In genomic region chr1:162888646-162889045, GRCm38 (mm10) we compare ENCODE assay signal across 39 mouse cellular contexts. TPM values are rescaled to one million over a fixed set of nuclear protein-coding genes. Genes with fewer than 3 reads are reported as not detected.
"Had no signal": no experiment of that assay in that cellular context is flagged by ENCODE, and none has a peak within 500 bp of the region (broad histone marks: within the 10 kb centered on the region; RNA-seq: fewer than 3 reads in every experiment).

No protein-coding gene starts in this region.

- H3K4me1 ChIP-seq: heart, embryonic 10.5 days; heart, embryonic 13.5 days; heart, embryonic 15.5 days; hindbrain, embryonic 10.5 days; hindbrain, embryonic 12.5 days; limb, embryonic 13.5 days; limb, embryonic 15.5 days; liver, embryonic 12.5 days had no signal

- H3K36me3 ChIP-seq: heart, embryonic 10.5 days; heart, embryonic 13.5 days; heart, embryonic 15.5 days; hindbrain, embryonic 10.5 days; hindbrain, embryonic 12.5 days; kidney, embryonic 15.5 days; limb, embryonic 13.5 days; limb, embryonic 15.5 days; liver, embryonic 12.5 days had no signal

- H3K4me2 ChIP-seq: heart, embryonic 13.5 days; heart, embryonic 15.5 days; hindbrain, embryonic 12.5 days; hindbrain, embryonic 14.5 days; kidney, embryonic 15.5 days; limb, embryonic 13.5 days; limb, embryonic 15.5 days; liver, embryonic 12.5 days had no signal

- H3K9ac ChIP-seq: heart, embryonic 13.5 days; heart, embryonic 15.5 days; hindbrain, embryonic 12.5 days; hindbrain, embryonic 14.5 days; kidney, embryonic 15.5 days; limb, embryonic 13.5 days; limb, embryonic 15.5 days; liver, embryonic 12.5 days; liver, embryonic 14.5 days had no signal

- H3K27ac ChIP-seq: heart, embryonic 10.5 days; heart, embryonic 13.5 days; heart, embryonic 15.5 days; hindbrain, embryonic 10.5 days; hindbrain, embryonic 12.5 days; hindbrain, embryonic 14.5 days; kidney, embryonic 15.5 days; kidney, postnatal 0 days; limb, embryonic 13.5 days; limb, embryonic 15.5 days; liver, embryonic 12.5 days; liver, embryonic 14.5 days had no signal

- ATAC-seq: forebrain, embryonic 16.5 days; hindbrain, embryonic 16.5 days; intestine, embryonic 16.5 days; liver, embryonic 12.5 days had no signal

- H3K27me3 ChIP-seq: heart, embryonic 13.5 days; heart, embryonic 15.5 days; hindbrain, embryonic 12.5 days; kidney, embryonic 15.5 days; limb, embryonic 13.5 days; limb, embryonic 15.5 days; liver, embryonic 12.5 days had no signal

- H3K9me3 ChIP-seq: heart, embryonic 10.5 days; heart, embryonic 13.5 days; heart, embryonic 15.5 days; hindbrain, embryonic 10.5 days; hindbrain, embryonic 12.5 days; kidney, embryonic 15.5 days; limb, embryonic 13.5 days; limb, embryonic 15.5 days; liver, embryonic 12.5 days had no signal

- DNase-seq: gastrocnemius, postnatal 10 days; gastrocnemius, postnatal 25 days; heart, postnatal 10 days; heart, postnatal 36 days; kidney, adult 11 months; kidney, adult 2 months; kidney, adult 9 months; kidney, postnatal 14 days; kidney, postnatal 36 days; layer of hippocampus, adult 9-11 months; layer of hippocampus, postnatal 36 days; left cerebral cortex, postnatal 4 days had no signal

- H3K4me3 ChIP-seq: heart, embryonic 10.5 days; heart, embryonic 13.5 days; heart, embryonic 15.5 days; hindbrain, embryonic 10.5 days; hindbrain, embryonic 12.5 days; kidney, embryonic 15.5 days; limb, embryonic 13.5 days; limb, embryonic 15.5 days; liver, embryonic 12.5 days had no signal

RNA-seq across cellular contexts. Expression of gene Fmo2, which starts 9.9 kb away (rescaled TPM):
- total RNA-seq: granulocyte monocyte progenitor cell, adult 5-6 weeks had no signal
- polyA plus RNA-seq: forebrain, embryonic 16.5 days; heart, embryonic 10.5 days; hindbrain, embryonic 10.5 days; hindbrain, embryonic 12.5 days had no signal

RNA-seq across cellular contexts. Expression of gene Fmo6, which starts 48.7 kb away (rescaled TPM):
- total RNA-seq: gastrocnemius, postnatal 25 days; granulocyte monocyte progenitor cell, adult 5-6 weeks; heart, postnatal 10 days; heart, postnatal 36 days; layer of hippocampus, adult 18-20 months; layer of hippocampus, adult 8-10 months; layer of hippocampus, postnatal 14 days; layer of hippocampus, postnatal 36 days; left cerebral cortex, adult 18-20 months; left cerebral cortex, adult 8-10 months; left cerebral cortex, postnatal 10 days; left cerebral cortex, postnatal 25 days; left cerebral cortex, postnatal 4 days; liver, adult 2 months had no signal
- polyA plus RNA-seq: forebrain, embryonic 16.5 days; heart, embryonic 10.5 days; heart, embryonic 13.5 days; heart, embryonic 15.5 days; hindbrain, embryonic 10.5 days; hindbrain, embryonic 12.5 days; hindbrain, embryonic 14.5 days; hindbrain, embryonic 16.5 days; intestine, embryonic 16.5 days; kidney, adult 2 months; kidney, postnatal 0 days; large intestine, adult 2 months; limb, embryonic 11.5 days; liver, adult 2 months; liver, embryonic 12.5 days; liver, embryonic 14.5 days; liver, embryonic 16.5 days had no signal
